Mouse (Mus musculus) midbrain, embryonic 11.5 days (tissue): ENCODE results near the gene Pitx2. TPM values are rescaled to one million over a fixed set of nuclear protein-coding genes. Genes with fewer than 3 reads are reported as not detected.

Source experiments
- polyA plus RNA-seq: library from polyadenylated mRNA; unstranded; fragments of >200 nt; fragmentation: Nextera tagmentation; extraction: Ambion mirVana; gene quantifications from 2 replicates; pipeline ENCODE4 v1.2.1, GENCODE M21; 2014

The Pitx2 gene
- polyA plus RNA-seq, 1 experiment from 2014 or later, result 53.7 TPM

Other genes starting within 250 kb of the Pitx2 start
- gene Enpep, start 132.8 kb downstream of the Pitx2 start, polyA plus RNA-seq, result 0.15 TPM in 1 of 2 replicates, not detected in the other